Mouse (Mus musculus) ovary, postnatal 36 days (tissue): ENCODE measurements at regions not wholly inside any gene's neighbourhood (a gene's known extent, or its start where the extent isn't known, plus 50 kb on each side); places are given as distances from the start of the nearest gene placed in this dataset.

Source experiments
- DNase-seq: peaks from one replicate; pipeline ENCODE4 v3.0.0; 2022; ENCODE audit warnings: low spot score, mixed read lengths

GRCm38 (mm10) chr4:140320120-140320921, 73.7 kb upstream of the Igsf21 start:
- DNase-seq: no peak

- DNase-seq: no peak
These were observed 66.1 kb upstream of the Igsf21 start for GRCm38 (mm10) chr4:140312635-140313034.

- no peak for DNase-seq
These were observed 60.9 kb upstream of the Igsf21 start for GRCm38 (mm10) chr4:140307481-140307880.

- DNase-seq: no peak
These were observed 58.4 kb upstream of the Igsf21 start for GRCm38 (mm10) chr4:140304960-140305359.

GRCm38 (mm10) chr4:140301661-140302060, 55.1 kb upstream of the Igsf21 start:
- no peak for DNase-seq

GRCm38 (mm10) chr4:140297912-140298620, 51.5 kb upstream of the Igsf21 start:
- DNase-seq: no peak
